Mouse (Mus musculus): ENCODE results near the gene Tmco1.
A peak's percentile ranks its signal among the peaks of the same experiment; 100 is the strongest.

Gene Tmco1

GRCm38 (mm10) chr1:167308261-167309054 is at the start of gene Tmco1:
TSS of gene Tmco1 (plus strand) at chr1:167308378.
- DNase-seq (ENCODE audit: low read depth, low spot score): peak; percentile 98

- no peak for DNase-seq (ENCODE audit: low read depth, low spot score)
These were observed 48.5 kb upstream of the Tmco1 start for GRCm38 (mm10) chr1:167259702-167260101.

GRCm38 (mm10) chr1:167261750-167262149 is 46.4 kb upstream of the Tmco1 start:
- no peak for DNase-seq (ENCODE audit: low read depth, low spot score)

GRCm38 (mm10) chr1:167262489-167263041 is 45.6 kb upstream of the Tmco1 start:
- DNase-seq (ENCODE audit: low read depth, low spot score): no peak

- DNase-seq (ENCODE audit: low read depth, low spot score): no peak
These were observed 42.8 kb upstream of the Tmco1 start for GRCm38 (mm10) chr1:167265366-167265765.

GRCm38 (mm10) chr1:167266720-167267119 is 41.5 kb upstream of the Tmco1 start:
- no peak for DNase-seq (ENCODE audit: low read depth, low spot score)

- no peak for DNase-seq (ENCODE audit: low read depth, low spot score)
These were observed 39.7 kb upstream of the Tmco1 start for GRCm38 (mm10) chr1:167268360-167269063.

- no peak for DNase-seq (ENCODE audit: low read depth, low spot score)
These were observed 38.8 kb upstream of the Tmco1 start for GRCm38 (mm10) chr1:167269350-167269811.

- DNase-seq (ENCODE audit: low read depth, low spot score): peak; percentile 44
These were observed 38.3 kb upstream of the Tmco1 start for GRCm38 (mm10) chr1:167269856-167270270.

- peak; percentile 97 for DNase-seq (ENCODE audit: low read depth, low spot score)
These were observed 37.7 kb upstream of the Tmco1 start for GRCm38 (mm10) chr1:167270342-167271111.

GRCm38 (mm10) chr1:167271304-167271703 is 36.9 kb upstream of the Tmco1 start:
- peak; percentile 83 for DNase-seq (ENCODE audit: low read depth, low spot score)

GRCm38 (mm10) chr1:167271841-167272240 is 36.3 kb upstream of the Tmco1 start:
- DNase-seq (ENCODE audit: low read depth, low spot score): no peak

GRCm38 (mm10) chr1:167273380-167274163 is 34.6 kb upstream of the Tmco1 start:
- peak; percentile 81 for DNase-seq (ENCODE audit: low read depth, low spot score)

- peak; percentile 96 for DNase-seq (ENCODE audit: low read depth, low spot score)
These were observed 33.4 kb upstream of the Tmco1 start for GRCm38 (mm10) chr1:167274646-167275390.

GRCm38 (mm10) chr1:167278395-167278794 is 29.8 kb upstream of the Tmco1 start:
- DNase-seq (ENCODE audit: low read depth, low spot score): no peak

- DNase-seq (ENCODE audit: low read depth, low spot score): peak; percentile 76
These were observed 28.9 kb upstream of the Tmco1 start for GRCm38 (mm10) chr1:167279160-167279715.

GRCm38 (mm10) chr1:167280061-167280460 is 28.1 kb upstream of the Tmco1 start:
- DNase-seq (ENCODE audit: low read depth, low spot score): no peak

GRCm38 (mm10) chr1:167282112-167282511 is 26.1 kb upstream of the Tmco1 start:
- peak; percentile 82 for DNase-seq (ENCODE audit: low read depth, low spot score)

- DNase-seq (ENCODE audit: low read depth, low spot score): no peak
These were observed 25.4 kb upstream of the Tmco1 start for GRCm38 (mm10) chr1:167282768-167283167.

All from ES-CJ7 (cell line).